Mouse (Mus musculus) inflammation-experienced regulatory T-cells, adult 6 months (primary cell): ENCODE results near the gene Srxn1. TPM values are rescaled to one million over a fixed set of nuclear protein-coding genes. Genes with fewer than 3 reads are reported as not detected.

Experiments used
- polyA plus RNA-seq, 3 experiments: library from polyadenylated mRNA; unstranded; fragments of 100-300 nt; shearing (Covaris generic); gene quantifications; one replicate each; pipeline ENCODE4 v1.2.1; 2017

Srxn1 gene
- polyA plus RNA-seq, 3 experiments from 2014 or later, result 2.5 to 8.0 (median 3.3) TPM

Other genes with a start within 250 kb of the Srxn1 start
- not detected for gene Angpt4, start 194.3 kb upstream of the Srxn1 start, polyA plus RNA-seq
- 10 to 100 TPM; 16.4 to 27.4 (median 18.3) TPM for gene Fam110a, start 125.3 kb upstream of the Srxn1 start, polyA plus RNA-seq
- gene Slc52a3, start 109.0 kb upstream of the Srxn1 start, polyA plus RNA-seq, result 10 to 100 TPM in 1 of 3 experiments, 1 to 10 TPM in 2; 5.3 to 16.5 (median 8.9) TPM
- gene Scrt2, start 24.0 kb upstream of the Srxn1 start, polyA plus RNA-seq, result not detected
- not detected for gene Tcf15, start 38.0 kb downstream of the Srxn1 start, polyA plus RNA-seq
- gene Csnk2a1, start 121.3 kb downstream of the Srxn1 start, polyA plus RNA-seq, result 10 to 100 TPM; 57.1 to 89.9 (median 83.2) TPM
- gene Tbc1d20, start 188.3 kb downstream of the Srxn1 start, polyA plus RNA-seq, result 10 to 100 TPM; 16.1 to 19.1 (median 16.8) TPM
- gene Rbck1, start 227.1 kb downstream of the Srxn1 start, polyA plus RNA-seq, result 10 to 100 TPM; 54.0 to 68.9 (median 63.6) TPM
- gene Trib3, start 238.5 kb downstream of the Srxn1 start, polyA plus RNA-seq, result 1 to 10 TPM; 1.7 to 3.5 (median 2.1) TPM